Mouse (Mus musculus) heart, embryonic 13.5 days (tissue): ENCODE measurements around the gene Gm27027. TPM values are rescaled to one million over a fixed set of nuclear protein-coding genes. Genes with fewer than 3 reads are reported as not detected.

Source experiments
- ATAC-seq: fragments of 200-750 bp; cut with Nextera tagmentation; 2 replicates; pipeline ENCODE4 v1.8.0; 2017; ENCODE audit warnings: moderate TSS enrichment; ENCODE audit not compliant: insufficient number of reproducible peaks, low FRiP score, low TSS enrichment; ENCODE audit errors: extremely low read depth
- H3K27ac ChIP-seq: fragments of 300-500 bp; sonication (generic); replicated peaks from 2 replicates; pipeline ENCODE4 v1.5.1; 2015; ENCODE audit warnings: moderate library complexity, mild to moderate bottlenecking, inconsistent platforms
- H3K27me3 ChIP-seq: fragments of 300-500 bp; sonication (generic); replicated peaks from 2 replicates; pipeline ENCODE4 v1.6.1; 2015; ENCODE audit warnings: mild to moderate bottlenecking, inconsistent platforms
- H3K36me3 ChIP-seq: fragments of 300-500 bp; sonication (generic); 2 replicates; pipeline ENCODE4 v1.6.1; 2015; ENCODE audit warnings: mild to moderate bottlenecking, inconsistent platforms
- H3K4me1 ChIP-seq: fragments of 300-500 bp; sonication (generic); 2 replicates; pipeline ENCODE4 v1.6.1; 2015; ENCODE audit warnings: inconsistent platforms
- H3K4me2 ChIP-seq: fragments of 300-500 bp; sonication (generic); 2 replicates; pipeline ENCODE4 v1.6.1; 2015; ENCODE audit warnings: inconsistent platforms, mild to moderate bottlenecking, moderate library complexity
- H3K4me3 ChIP-seq: fragments of 300-500 bp; sonication (generic); 2 replicates; pipeline ENCODE4 v1.5.1; 2015; ENCODE audit warnings: moderate library complexity, mild to moderate bottlenecking, inconsistent platforms
- H3K9ac ChIP-seq: fragments of 300-500 bp; sonication (generic); 2 replicates; pipeline ENCODE4 v1.6.1; 2015; ENCODE audit warnings: inconsistent platforms, mild to moderate bottlenecking, moderate library complexity
- H3K9me3 ChIP-seq: fragments of 300-500 bp; sonication (generic); 2 replicates; pipeline ENCODE4 v1.6.1; 2016; ENCODE audit warnings: inconsistent platforms
- WGBS: fragments of 180-500 bp; shearing (Covaris S2); methylation state at CpG from one replicate; pipeline ENCODE4 v1.1.7; 2015; ENCODE audit warnings: mixed read lengths; 5-methylcytosine and 5-hydroxymethylcytosine counted together
- polyA plus RNA-seq: library from polyadenylated mRNA; unstranded; fragments of >200 nt; fragmentation: Nextera tagmentation; extraction: Ambion mirVana; gene quantifications from 2 replicates; pipeline ENCODE4 v1.2.1, GENCODE M21; 2015

Gene Gm27027
- polyA plus RNA-seq, 1 experiment from 2014 or later: not detected

- no peak overlapping the region for H3K4me2 ChIP-seq
- no peaks in the 10 kb centered on the region for H3K36me3 ChIP-seq
- no peaks in the 10 kb centered on the region for H3K9me3 ChIP-seq
- H3K4me1 ChIP-seq: 0 out of 2 replicates have a peak, but pooled peaks cover 3% of the 10 kb centered on the region
- 93% methylated on average over 8 of the region's 8 CpGs for WGBS
- no peak overlapping the region for H3K27ac ChIP-seq
- ATAC-seq: no peak
- no peak overlapping the region for H3K4me3 ChIP-seq
- H3K9ac ChIP-seq: no peak overlapping the region
- peaks cover 48% of the 10 kb centered on the region for H3K27me3 ChIP-seq
Observed at GRCm38 (mm10) chr2:93926141-93926540, 70.0 kb downstream of the Gm27027 start.

GRCm38 (mm10) chr2:93919093-93919492, 77.1 kb downstream of the Gm27027 start:
- no peaks in the 10 kb centered on the region for H3K4me1 ChIP-seq
- WGBS: 74% methylated on average over 3 of the region's 3 CpGs
- ATAC-seq: no peak

GRCm38 (mm10) chr2:93913552-93913951, 82.6 kb downstream of the Gm27027 start:
- H3K27ac ChIP-seq: no peak overlapping the region
- H3K4me3 ChIP-seq: no peak overlapping the region
- H3K27me3 ChIP-seq: peaks cover 24% of the 10 kb centered on the region

More at GRCm38 (mm10) chr2:93919093-93919492, 77.1 kb downstream of the Gm27027 start:
- Histone ChIP-seq H3K9ac (no peak overlapping the region), H3K9me3 (no peaks in the 10 kb centered on the region), H3K27ac (no peak overlapping the region), H3K4me3 (no peak overlapping the region), H3K4me2 (no peak overlapping the region), H3K27me3 (peaks cover 15% of the 10 kb centered on the region), H3K36me3 (no peaks in the 10 kb centered on the region)

GRCm38 (mm10) chr2:93911942-93912341, 84.2 kb downstream of the Gm27027 start:
- no peak overlapping the region for H3K27ac ChIP-seq
- no peak overlapping the region for H3K9ac ChIP-seq
- H3K27me3 ChIP-seq: peaks cover 31% of the 10 kb centered on the region
- H3K4me3 ChIP-seq: no peak overlapping the region
- no peak for ATAC-seq
- H3K4me2 ChIP-seq: no peak overlapping the region
- no peaks in the 10 kb centered on the region for H3K36me3 ChIP-seq
- peaks cover 12% of the 10 kb centered on the region; the same call in 1 of the 2 replicates for H3K4me1 ChIP-seq
- WGBS: 72% methylated on average over 10 of the region's 10 CpGs
- H3K9me3 ChIP-seq: no peaks in the 10 kb centered on the region

More at GRCm38 (mm10) chr2:93913552-93913951, 82.6 kb downstream of the Gm27027 start:
- Histone ChIP-seq H3K9me3 (no peaks in the 10 kb centered on the region), H3K4me1 (0 out of 2 replicates have a peak, but pooled peaks cover 6% of the 10 kb centered on the region), H3K4me2 (no peak overlapping the region), H3K36me3 (no peaks in the 10 kb centered on the region), H3K9ac (no peak overlapping the region)
- no peak for ATAC-seq
- WGBS: 75% methylated on average over 2 of the region's 2 CpGs

- H3K4me1 ChIP-seq: peaks cover 12% of the 10 kb centered on the region; the same call in 1 of the 2 replicates
- ATAC-seq: no peak
- no peak overlapping the region for H3K4me3 ChIP-seq
- 68% methylated on average over 5 of the region's 5 CpGs for WGBS
- no peak overlapping the region for H3K27ac ChIP-seq
- peaks cover 28% of the 10 kb centered on the region for H3K27me3 ChIP-seq
- H3K4me2 ChIP-seq: no peak overlapping the region
- H3K9me3 ChIP-seq: no peaks in the 10 kb centered on the region
- no peaks in the 10 kb centered on the region for H3K36me3 ChIP-seq
- H3K9ac ChIP-seq: no peak overlapping the region
Observed at GRCm38 (mm10) chr2:93909716-93910115, 86.4 kb downstream of the Gm27027 start.

- ATAC-seq: no peak
- no peaks in the 10 kb centered on the region for H3K36me3 ChIP-seq
- H3K4me1 ChIP-seq: peaks cover 24% of the 10 kb centered on the region
- WGBS: 40% methylated on average over 9 of the region's 9 CpGs
- H3K9ac ChIP-seq: no peak overlapping the region
- no peaks in the 10 kb centered on the region for H3K9me3 ChIP-seq
- no peak overlapping the region for H3K27ac ChIP-seq
- peaks cover 28% of the 10 kb centered on the region for H3K27me3 ChIP-seq
- H3K4me3 ChIP-seq: no peak overlapping the region
- H3K4me2 ChIP-seq: no peak overlapping the region
Observed at GRCm38 (mm10) chr2:93907519-93908294, 88.4 kb downstream of the Gm27027 start.

Other genes starting within 250 kb of the Gm27027 start
- 68.3 and 72.2 TPM in 2 replicates for gene Ext2, start 173.8 kb downstream of the Gm27027 start, polyA plus RNA-seq
- 6.1 and 7.6 TPM in 2 replicates for gene Accs, start 146.4 kb downstream of the Gm27027 start, polyA plus RNA-seq
- gene Accsl, start 127.2 kb downstream of the Gm27027 start, polyA plus RNA-seq: not detected in 2 replicates
- 4.0 and 4.3 TPM in 2 replicates for gene Gm13889, start 39.2 kb downstream of the Gm27027 start, polyA plus RNA-seq
- 63.6 and 64.9 TPM in 2 replicates for gene Alkbh3, start 14.5 kb upstream of the Gm27027 start, polyA plus RNA-seq
- gene Hsd17b12, start 161.6 kb upstream of the Gm27027 start, polyA plus RNA-seq: 66.7 and 72.1 TPM in 2 replicates